Mouse (Mus musculus) forebrain, embryonic 11.5 days (tissue): ENCODE results near the gene Dclre1a. TPM values are rescaled to one million over a fixed set of nuclear protein-coding genes. Genes with fewer than 3 reads are reported as not detected.

Source experiments
- ATAC-seq: fragments of 200-750 bp; cut with Nextera tagmentation; replicated peaks from 2 replicates; pipeline ENCODE4 v1.8.0; 2017; ENCODE audit warnings: moderate TSS enrichment; ENCODE audit not compliant: low FRiP score
- DNase-seq: peaks from one replicate; pipeline ENCODE4 v3.0.0-alpha.2; 2017; ENCODE audit warnings: low spot score
- H3K27ac ChIP-seq: fragments of 300-500 bp; sonication (generic); 2 replicates; pipeline ENCODE4 v1.5.1; 2014; ENCODE audit warnings: low read depth, low read length
- H3K27me3 ChIP-seq: fragments of 300-500 bp; sonication (generic); 2 replicates; pipeline ENCODE4 v1.6.1; 2014; ENCODE audit warnings: mild to moderate bottlenecking, low read length, mixed read lengths; ENCODE audit not compliant: control insufficient read depth, insufficient read depth
- H3K36me3 ChIP-seq: fragments of 300-500 bp; sonication (generic); 2 replicates; pipeline ENCODE4 v1.6.1; 2014; ENCODE audit warnings: mild to moderate bottlenecking, low read length, moderate library complexity, mixed read lengths; ENCODE audit not compliant: control insufficient read depth, insufficient read depth
- H3K4me1 ChIP-seq: fragments of 300-500 bp; sonication (generic); replicated peaks from 2 replicates; pipeline ENCODE4 v1.6.1; 2014; ENCODE audit warnings: low read length, mixed read lengths; ENCODE audit not compliant: control insufficient read depth, insufficient read depth
- H3K4me2 ChIP-seq: fragments of 300-500 bp; sonication (generic); 2 replicates; pipeline ENCODE4 v1.6.1; 2014; ENCODE audit warnings: low read depth, mild to moderate bottlenecking, low read length, moderate library complexity, mixed read lengths; ENCODE audit not compliant: severe bottlenecking
- H3K4me3 ChIP-seq: fragments of 300-500 bp; sonication (generic); 2 replicates; pipeline ENCODE4 v1.5.1; 2014; ENCODE audit warnings: low read depth, low read length
- H3K9ac ChIP-seq: fragments of 300-500 bp; sonication (generic); 2 replicates; pipeline ENCODE4 v1.6.1; 2014; ENCODE audit warnings: low read length
- H3K9me3 ChIP-seq: fragments of 300-500 bp; sonication (generic); 2 replicates; pipeline ENCODE4 v1.6.1; 2016; ENCODE audit warnings: low read length, mixed read lengths; ENCODE audit not compliant: control insufficient read depth
- WGBS: fragments of 180-500 bp; shearing (Covaris S2); extraction: QIAGEN DNeasy Blood & Tissue Kit; methylation state at CpG from one replicate; pipeline ENCODE4 v1.1.7; 2014; 5-methylcytosine and 5-hydroxymethylcytosine counted together
- polyA plus RNA-seq: library from polyadenylated mRNA; unstranded; fragments of >200 nt; fragmentation: Nextera tagmentation; extraction: Ambion mirVana; gene quantifications from 2 replicates; pipeline ENCODE4 v1.2.1, GENCODE M21; 2014

Dclre1a gene
- polyA plus RNA-seq, 1 experiment from 2014 or later = 18.2 TPM

GRCm38 (mm10) chr19:56581981-56582380 is 34.0 kb upstream of the Dclre1a start:
- H3K9ac ChIP-seq = no peak overlapping the region
- 90% methylated on average over 5 of the region's 5 CpGs for WGBS
- no peaks in the 10 kb centered on the region for H3K27me3 ChIP-seq
- no peak overlapping the region for H3K4me2 ChIP-seq
- H3K36me3 ChIP-seq = no peaks in the 10 kb centered on the region; the same call in 1 of the 2 replicates
- H3K9me3 ChIP-seq = no peaks in the 10 kb centered on the region
- no peak for DNase-seq
- no peak for ATAC-seq
- H3K4me3 ChIP-seq = no peak overlapping the region
- H3K27ac ChIP-seq = no peak overlapping the region
- H3K4me1 ChIP-seq = no peaks in the 10 kb centered on the region

- DNase-seq = no peak
- Histone ChIP-seq H3K27ac (no peak overlapping the region), H3K4me3 (no peak overlapping the region), H3K9ac (no peak overlapping the region), H3K4me1 (no peaks in the 10 kb centered on the region), H3K9me3 (no peaks in the 10 kb centered on the region), H3K27me3 (no peaks in the 10 kb centered on the region), H3K36me3 (no peaks in the 10 kb centered on the region; the same call in 1 of the 2 replicates), H3K4me2 (no peak overlapping the region)
- ATAC-seq = no peak
- 88% methylated on average over 1 of the region's 1 CpGs for WGBS
These were observed 29.8 kb upstream of the Dclre1a start for GRCm38 (mm10) chr19:56577801-56578200.

GRCm38 (mm10) chr19:56573184-56573583 is 25.2 kb upstream of the Dclre1a start:
- Histone ChIP-seq H3K4me1 (no peaks in the 10 kb centered on the region), H3K4me2 (no peak overlapping the region), H3K4me3 (no peak overlapping the region), H3K27me3 (no peaks in the 10 kb centered on the region), H3K9ac (no peak overlapping the region), H3K36me3 (peaks cover 3% of the 10 kb centered on the region; the same call in 1 of the 2 replicates), H3K27ac (no peak overlapping the region), H3K9me3 (no peaks in the 10 kb centered on the region)
- ATAC-seq (no peak), DNase-seq (no peak)
- WGBS = 92% methylated on average over 6 of the region's 6 CpGs

DNA sequence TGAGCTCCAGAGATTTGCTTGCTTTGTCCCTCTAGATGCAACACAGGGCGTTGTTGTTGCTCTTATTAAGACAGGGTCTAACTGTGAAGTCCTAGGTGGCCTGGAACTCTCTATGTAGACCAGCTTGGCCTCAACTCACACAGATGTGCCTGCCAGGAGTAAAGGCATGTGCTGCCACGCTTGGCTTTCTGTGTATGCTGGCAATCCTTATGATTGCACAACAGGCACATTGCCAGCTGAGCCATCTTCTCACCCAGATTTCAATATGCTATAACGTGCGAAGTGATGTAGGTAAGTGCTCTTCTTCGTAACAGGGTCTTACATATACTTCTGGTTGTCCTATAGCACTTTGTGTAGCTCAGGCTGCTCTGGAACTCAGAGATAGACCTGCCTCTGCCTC is 23.9 kb upstream of the Dclre1a start:
- no peaks in the 10 kb centered on the region for H3K9me3 ChIP-seq
- ATAC-seq (no peak), DNase-seq (no peak)
- H3K9ac ChIP-seq = no peak overlapping the region
- H3K36me3 ChIP-seq = peaks cover 3% of the 10 kb centered on the region; the same call in 1 of the 2 replicates
- no peaks in the 10 kb centered on the region for H3K4me1 ChIP-seq
- H3K4me2 ChIP-seq = no peak overlapping the region
- no peak overlapping the region for H3K4me3 ChIP-seq
- WGBS = 91% methylated on average over 5 of the region's 5 CpGs
- H3K27me3 ChIP-seq = no peaks in the 10 kb centered on the region
- H3K27ac ChIP-seq = no peak overlapping the region

- 92% methylated on average over 2 of the region's 2 CpGs for whole genome bisulfite sequencing
- no peak overlapping the region for H3K27ac ChIP-seq
- no peak for ATAC-seq
These were observed 23.2 kb upstream of the Dclre1a start for GRCm38 (mm10) chr19:56571234-56571633.

DNA sequence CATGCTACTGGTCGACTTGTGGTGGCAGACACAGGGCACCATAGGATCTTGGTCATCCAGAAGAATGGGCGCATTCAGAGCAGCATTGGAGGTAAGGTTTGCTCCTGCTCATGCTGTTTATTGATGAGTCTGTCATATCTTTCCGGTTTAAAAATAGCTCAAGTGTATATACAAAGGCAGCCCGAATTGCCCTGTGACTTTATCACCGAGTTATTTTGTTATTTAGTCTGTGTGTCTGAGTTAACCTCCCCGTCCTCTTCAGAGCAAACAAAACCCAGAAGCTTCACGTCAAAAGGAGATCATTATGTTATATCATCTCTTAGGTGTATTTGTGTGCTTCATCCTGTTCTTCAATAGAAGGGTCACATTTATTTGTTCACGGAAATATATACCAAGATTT is 22.8 kb upstream of the Dclre1a start:
- Histone ChIP-seq H3K27me3 (no peaks in the 10 kb centered on the region), H3K4me3 (no peak overlapping the region), H3K27ac (no peak overlapping the region), H3K36me3 (peaks cover 3% of the 10 kb centered on the region; the same call in 1 of the 2 replicates), H3K9ac (no peak overlapping the region), H3K4me1 (no peaks in the 10 kb centered on the region), H3K4me2 (no peak overlapping the region), H3K9me3 (no peaks in the 10 kb centered on the region)
- ATAC-seq (no peak), DNase-seq (no peak)
- 93% methylated on average over 8 of the region's 8 CpGs for WGBS

More at GRCm38 (mm10) chr19:56571234-56571633, 23.2 kb upstream of the Dclre1a start:
- Histone ChIP-seq H3K9me3 (no peaks in the 10 kb centered on the region), H3K27me3 (no peaks in the 10 kb centered on the region), H3K4me2 (no peak overlapping the region), H3K36me3 (peaks cover 3% of the 10 kb centered on the region; the same call in 1 of the 2 replicates), H3K4me3 (no peak overlapping the region), H3K4me1 (no peaks in the 10 kb centered on the region), H3K9ac (no peak overlapping the region)
- DNase-seq = no peak

DNA sequence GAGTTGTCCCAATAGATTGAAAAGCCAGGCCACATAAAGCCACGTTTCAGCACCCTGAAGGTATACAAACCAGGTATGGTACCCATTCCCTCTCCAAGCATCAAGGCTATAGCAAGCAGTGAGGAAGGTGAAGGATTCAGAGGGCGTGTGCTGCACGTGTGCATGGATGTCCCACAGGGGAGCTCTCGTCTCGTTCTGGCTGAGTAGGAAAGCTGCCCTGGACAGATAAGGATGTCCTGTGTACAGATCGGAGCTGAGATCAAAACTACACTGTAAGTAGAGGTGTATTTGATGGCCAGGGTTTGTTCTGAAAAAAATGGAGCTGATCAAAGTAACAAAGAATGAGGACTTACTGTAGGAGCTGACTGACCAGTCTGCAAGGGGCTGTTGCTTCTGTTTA is 18.9 kb upstream of the Dclre1a start:
- WGBS = 85% methylated on average over 6 of the region's 6 CpGs
- Histone ChIP-seq H3K27me3 (no peaks in the 10 kb centered on the region), H3K9ac (no peak overlapping the region), H3K4me3 (no peak overlapping the region), H3K4me1 (no peaks in the 10 kb centered on the region), H3K27ac (no peak overlapping the region), H3K36me3 (peaks cover under 1% of the 10 kb centered on the region; the same call in 1 of the 2 replicates), H3K4me2 (no peak overlapping the region), H3K9me3 (no peaks in the 10 kb centered on the region)
- ATAC-seq (no peak), DNase-seq (no peak)

DNA sequence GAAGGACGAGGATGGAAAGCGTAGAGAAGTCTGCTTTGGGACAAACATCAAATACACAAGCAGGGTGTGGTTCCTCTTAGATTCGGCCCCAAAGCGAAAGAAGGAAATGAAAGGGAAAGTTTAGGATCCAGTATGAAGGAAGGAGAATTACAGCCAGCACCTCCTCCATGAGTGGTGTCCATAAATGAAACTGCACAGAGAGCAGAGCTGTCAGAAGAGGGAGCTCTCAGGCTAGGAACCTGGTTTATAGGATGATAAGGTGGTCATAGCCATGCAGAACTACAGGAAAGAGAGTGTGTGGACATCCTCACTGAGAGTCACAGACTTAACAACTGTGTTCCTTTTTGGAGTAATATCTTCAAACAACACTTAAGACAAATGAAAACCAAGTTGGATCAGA is 18.0 kb upstream of the Dclre1a start:
- DNase-seq = no peak
- Histone ChIP-seq H3K36me3 (no peaks in the 10 kb centered on the region), H3K4me1 (no peaks in the 10 kb centered on the region)

GRCm38 (mm10) chr19:56565358-56565757 is 17.3 kb upstream of the Dclre1a start:
- ATAC-seq (no peak), DNase-seq (no peak)
- no peak overlapping the region for H3K4me2 ChIP-seq
- no peaks in the 10 kb centered on the region for H3K4me1 ChIP-seq
- H3K9me3 ChIP-seq = no peaks in the 10 kb centered on the region
- H3K9ac ChIP-seq = no peak overlapping the region
- no peaks in the 10 kb centered on the region for H3K36me3 ChIP-seq
- H3K4me3 ChIP-seq = no peak overlapping the region
- H3K27me3 ChIP-seq = no peaks in the 10 kb centered on the region
- WGBS = 75% methylated on average over 6 of the region's 6 CpGs
- no peak overlapping the region for H3K27ac ChIP-seq

More for the DNA sequence above, 18.0 kb upstream of the Dclre1a start:
- WGBS = 95% methylated on average over 4 of the region's 4 CpGs
- no peak overlapping the region for H3K4me3 ChIP-seq
- H3K4me2 ChIP-seq = no peak overlapping the region
- H3K9ac ChIP-seq = no peak overlapping the region
- no peak for ATAC-seq
- H3K9me3 ChIP-seq = no peaks in the 10 kb centered on the region
- H3K27me3 ChIP-seq = no peaks in the 10 kb centered on the region
- H3K27ac ChIP-seq = no peak overlapping the region
